Mouse (Mus musculus) kidney, embryonic 15.5 days (tissue): ENCODE measurements around the gene Gm21860. TPM values are rescaled to one million over a fixed set of nuclear protein-coding genes. Genes with fewer than 3 reads are reported as not detected.
"Not testable (repeated sequence)": the region's sequence is repeated elsewhere in the genome, so short reads cannot be mapped to it uniquely, and the experiment has no call there.

ENCODE experiments used
- ATAC-seq: fragments of 200-750 bp; cut with Nextera tagmentation; replicated peaks from 2 replicates; pipeline ENCODE4 v1.8.0; 2017; ENCODE audit warnings: moderate TSS enrichment; ENCODE audit not compliant: low FRiP score
- H3K27ac ChIP-seq: fragments of 300-500 bp; sonication (generic); 2 replicates; pipeline ENCODE4 v1.5.1; 2015; ENCODE audit warnings: mild to moderate bottlenecking, inconsistent platforms
- H3K27me3 ChIP-seq: fragments of 300-500 bp; sonication (generic); 2 replicates; pipeline ENCODE4 v1.6.1; 2015; ENCODE audit warnings: inconsistent platforms
- H3K36me3 ChIP-seq: fragments of 300-500 bp; sonication (generic); 2 replicates; pipeline ENCODE4 v1.6.1; 2015; ENCODE audit warnings: inconsistent platforms
- H3K4me1 ChIP-seq: fragments of 300-500 bp; sonication (generic); 2 replicates; pipeline ENCODE4 v1.6.1; 2015; ENCODE audit warnings: inconsistent platforms
- H3K4me2 ChIP-seq: fragments of 300-500 bp; sonication (generic); 2 replicates; pipeline ENCODE4 v1.6.1; 2015; ENCODE audit warnings: moderate library complexity, mild to moderate bottlenecking, inconsistent platforms
- H3K4me3 ChIP-seq: fragments of 300-500 bp; sonication (generic); replicated peaks from 2 replicates; pipeline ENCODE4 v1.5.1; 2015; ENCODE audit warnings: mild to moderate bottlenecking, inconsistent platforms
- H3K9ac ChIP-seq: fragments of 300-500 bp; sonication (generic); 2 replicates; pipeline ENCODE4 v1.6.1; 2015; ENCODE audit warnings: mild to moderate bottlenecking, inconsistent platforms
- H3K9me3 ChIP-seq: fragments of 300-500 bp; sonication (generic); replicated peaks from 2 replicates; pipeline ENCODE4 v1.6.1; 2016; ENCODE audit warnings: inconsistent platforms
- WGBS: fragments of 180-500 bp; shearing (Covaris S2); methylation state at CpG from one replicate; pipeline ENCODE4 v1.1.7; 2015; ENCODE audit warnings: mixed read lengths; 5-methylcytosine and 5-hydroxymethylcytosine counted together
- polyA plus RNA-seq: library from polyadenylated mRNA; unstranded; fragments of >200 nt; fragmentation: Nextera tagmentation; extraction: Ambion mirVana; gene quantifications from 2 replicates; pipeline ENCODE4 v1.2.1, GENCODE M21; 2015

Gm21860 gene
- polyA plus RNA-seq, 1 experiment from 2014 or later: not detected

GRCm38 (mm10) chrY:90718021-90718420 lies 36.6 kb downstream of the Gm21860 start:
- 82% methylated on average over 9 of the region's 9 CpGs for WGBS
- H3K27ac ChIP-seq: not testable (repeated sequence)

GRCm38 (mm10) chrY:90717496-90717895 lies 37.1 kb downstream of the Gm21860 start:
- not testable (repeated sequence) for H3K9ac ChIP-seq, H3K4me3 ChIP-seq, H3K9me3 ChIP-seq, H3K4me2 ChIP-seq, H3K27me3 ChIP-seq, H3K4me1 ChIP-seq, ATAC-seq, H3K27ac ChIP-seq, H3K36me3 ChIP-seq
- 68% methylated on average over 7 of the region's 7 CpGs for WGBS

More at GRCm38 (mm10) chrY:90718021-90718420, 36.6 kb downstream of the Gm21860 start:
- H3K4me2 ChIP-seq, H3K27me3 ChIP-seq, H3K9ac ChIP-seq, H3K4me3 ChIP-seq, H3K9me3 ChIP-seq, H3K36me3 ChIP-seq, ATAC-seq, H3K4me1 ChIP-seq: not testable (repeated sequence)

Other genes with a start within 250 kb of the Gm21860 start
- gene Gm47283, start 29.9 kb upstream of the Gm21860 start, polyA plus RNA-seq: not detected in 2 replicates
- gene Gm21748, start 84.4 kb upstream of the Gm21860 start, polyA plus RNA-seq: not detected in 2 replicates